Mouse (Mus musculus) small intestine, adult 2 months (tissue): ENCODE measurements at regions not wholly inside any gene's neighbourhood (a gene's known extent, or its start where the extent isn't known, plus 50 kb on each side); places are given as distances from the start of the nearest gene placed in this dataset.

Experiments used
- CTCF ChIP-seq: fragments of 200-500 bp; IDR thresholded peaks from 2 replicates; pipeline ENCODE4 v1.5.1; 2012; ENCODE audit warnings: low read depth, mild to moderate bottlenecking, control low read depth, inconsistent platforms, low read length, moderate library complexity, mixed read lengths; ENCODE audit not compliant: insufficient replicate concordance, insufficient read length; ENCODE audit errors: extremely low read depth
- POLR2A ChIP-seq: fragments of 200-500 bp; IDR thresholded peaks from 2 replicates; pipeline ENCODE4 v1.6.1; 2012; ENCODE audit warnings: low read depth, mild to moderate bottlenecking, control low read depth, inconsistent platforms, low read length, moderate library complexity

GRCm38 (mm10) chr2:114797291-114797650 is 142.5 kb upstream of the Dph6 start:
- no peak for TF ChIP-seq POLR2A
- no peak for TF ChIP-seq CTCF
